Mouse (Mus musculus) embryo, embryonic 10 days (tissue): ENCODE results near the gene Limch1.

Experiments
- DNase-seq: peaks from one replicate; pipeline ENCODE4 v3.0.0-alpha.2; 2015; ENCODE audit warnings: low spot score

The Limch1 gene

GRCm38 (mm10) chr5:66745390-66745995, at the start of gene Limch1:
Gene Limch1, plus strand, starts transcription at chr5:66745827.
- DNase-seq, result peak; percentile 74

GRCm38 (mm10) chr5:66697119-66697518, 48.5 kb upstream of the Limch1 start:
- DNase-seq, result peak; percentile 87

- peak; percentile 56 for DNase-seq
Observed at GRCm38 (mm10) chr5:66699911-66700310, 45.7 kb upstream of the Limch1 start.

- DNase-seq, result no peak
Observed at GRCm38 (mm10) chr5:66701951-66702350, 43.7 kb upstream of the Limch1 start.

DNA sequence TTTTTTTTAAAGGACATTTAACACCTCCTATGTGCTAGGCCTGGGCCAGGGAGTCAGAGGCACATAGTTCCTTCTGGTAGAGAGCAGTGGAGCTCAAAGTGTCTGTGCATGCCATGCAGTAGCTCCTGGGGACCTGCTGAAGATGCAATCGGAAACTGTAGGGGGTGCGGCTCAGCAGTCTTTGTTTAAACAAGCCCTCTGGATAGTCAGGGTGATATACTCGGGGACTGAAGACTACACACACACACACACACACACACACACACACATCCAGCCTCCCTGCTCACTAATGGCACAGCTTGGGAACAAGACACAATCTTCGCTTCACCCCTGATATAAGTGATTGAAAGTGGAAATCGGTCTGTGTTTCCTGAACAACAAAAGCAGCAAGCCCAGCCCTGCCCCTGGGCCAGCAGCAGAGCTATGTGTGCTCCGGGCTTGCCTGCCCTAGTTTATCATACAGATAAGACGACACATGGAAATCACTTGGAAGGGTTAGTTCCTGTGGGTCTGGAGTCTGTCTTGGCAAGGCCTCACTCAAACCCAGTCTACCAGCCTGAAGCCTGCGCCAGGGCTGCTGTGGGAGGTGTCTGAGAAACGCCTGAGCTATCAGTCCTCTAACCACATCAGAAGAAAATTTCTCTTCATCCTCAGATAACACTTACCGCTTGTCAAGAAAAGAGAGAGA, 42.2 kb upstream of the Limch1 start:
- DNase-seq, result peak; percentile 38

GRCm38 (mm10) chr5:66707859-66708258, 37.8 kb upstream of the Limch1 start:
- no peak for DNase-seq

DNA sequence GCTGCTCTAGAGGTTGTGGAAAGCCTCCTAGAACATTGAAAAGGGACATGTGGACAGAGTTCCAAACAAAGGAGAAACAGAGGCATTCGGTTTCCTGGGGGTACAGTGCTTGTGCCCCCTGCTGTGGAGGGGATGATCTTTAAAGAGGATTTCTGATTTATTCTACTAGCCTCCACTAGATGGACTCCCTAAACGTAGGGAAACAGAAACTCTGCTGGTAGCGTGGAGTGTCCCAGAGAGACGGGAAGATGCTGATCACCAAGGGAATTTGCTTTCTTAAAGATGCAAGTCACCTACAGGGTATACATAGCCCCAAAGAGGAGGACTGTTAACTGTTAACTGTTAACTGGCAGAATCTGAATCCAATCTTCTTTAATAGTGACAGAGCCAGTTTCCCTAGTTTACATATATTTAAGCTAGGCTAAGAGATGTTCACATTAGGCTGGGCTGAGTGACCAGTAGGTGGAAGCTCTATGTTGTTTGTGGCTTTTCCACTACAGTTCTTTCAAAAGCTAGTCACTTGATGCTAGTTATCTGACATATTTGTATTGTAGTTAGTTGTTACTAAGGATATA, 35.1 kb upstream of the Limch1 start:
- DNase-seq, result peak; percentile 64

- no peak for DNase-seq
Observed at GRCm38 (mm10) chr5:66712801-66713200, 32.8 kb upstream of the Limch1 start.

DNA sequence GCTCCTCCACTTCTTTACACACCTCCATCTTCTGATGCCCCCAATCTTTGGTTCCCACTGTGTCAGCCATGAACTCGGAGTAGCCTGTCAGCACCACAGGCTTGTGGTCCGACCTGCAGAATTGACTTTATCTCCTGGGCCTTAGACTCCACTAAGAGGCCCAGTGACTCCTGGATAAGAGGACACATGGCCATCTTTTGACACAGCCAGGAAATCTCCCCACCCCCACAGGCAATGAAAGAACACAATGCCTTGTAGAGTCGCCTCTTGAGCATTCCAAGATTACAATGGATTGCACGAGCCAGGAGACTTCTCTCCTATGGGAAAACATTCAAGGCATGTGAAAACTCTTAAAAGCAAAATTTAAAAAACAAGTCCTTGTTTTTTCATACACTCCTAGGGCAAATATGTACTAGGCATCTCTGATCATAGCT, 30.1 kb upstream of the Limch1 start:
- DNase-seq, result no peak

DNA sequence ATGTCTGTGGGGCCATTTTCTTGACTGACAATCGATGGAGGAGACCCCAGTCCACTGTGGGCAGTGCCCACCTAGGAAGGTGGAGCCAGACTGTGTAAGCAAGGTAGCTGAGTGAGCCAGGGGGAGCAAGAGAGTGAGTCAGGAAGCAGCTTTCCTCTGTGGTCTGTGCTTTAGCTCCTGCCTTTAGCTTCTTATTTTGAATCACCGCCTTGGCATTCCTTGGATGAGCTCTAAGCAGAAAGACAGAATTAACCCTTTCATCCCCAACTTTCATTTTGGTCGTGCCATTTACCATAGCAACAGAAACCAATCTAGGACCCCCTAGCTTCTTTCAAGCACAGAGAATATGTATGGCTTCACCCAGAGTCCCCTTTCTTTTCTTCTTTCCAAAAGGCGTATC, 27.7 kb upstream of the Limch1 start:
- no peak for DNase-seq

GRCm38 (mm10) chr5:66718413-66718812, 27.2 kb upstream of the Limch1 start:
- DNase-seq, result no peak

DNA sequence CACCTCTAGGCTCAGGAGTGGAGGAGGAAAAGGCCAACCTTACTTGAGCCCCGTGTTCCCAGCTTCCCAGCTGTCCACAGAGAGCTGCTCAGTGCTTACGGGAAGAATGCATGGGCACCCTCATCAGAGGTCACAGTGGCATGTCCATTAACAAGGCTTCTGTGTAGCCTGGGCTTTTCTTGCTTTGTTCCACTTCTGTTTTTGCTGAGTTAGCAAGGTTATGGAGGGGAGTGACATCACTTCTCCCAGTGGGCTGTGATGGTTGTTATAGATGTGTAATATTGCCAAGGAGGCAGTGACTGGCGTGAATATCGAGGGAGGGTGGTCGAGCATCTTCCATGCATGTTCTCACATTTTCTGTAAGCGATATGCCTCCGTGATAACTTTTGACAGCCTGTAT, 26.7 kb upstream of the Limch1 start:
- DNase-seq, result no peak

DNA sequence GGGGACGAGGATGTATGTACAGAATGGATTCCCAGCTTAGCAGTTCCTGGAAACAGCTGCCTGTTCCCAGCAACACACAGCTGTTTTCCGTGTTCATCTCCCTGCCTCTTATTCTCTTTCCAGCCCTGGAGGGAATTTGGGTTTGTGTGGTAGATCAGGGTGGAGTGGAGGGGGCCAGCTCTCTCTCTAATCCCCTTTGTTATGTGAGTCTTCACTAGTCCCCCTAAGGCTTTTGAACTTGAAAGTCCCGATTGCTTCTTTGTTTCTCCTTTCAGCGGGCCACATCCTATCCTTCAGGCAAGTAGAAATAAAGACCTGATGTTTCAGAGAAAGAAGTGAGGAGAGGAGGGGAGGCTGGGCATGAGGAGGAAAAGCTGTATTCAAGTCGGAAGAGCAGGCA, 24.7 kb upstream of the Limch1 start:
- no peak for DNase-seq

DNA sequence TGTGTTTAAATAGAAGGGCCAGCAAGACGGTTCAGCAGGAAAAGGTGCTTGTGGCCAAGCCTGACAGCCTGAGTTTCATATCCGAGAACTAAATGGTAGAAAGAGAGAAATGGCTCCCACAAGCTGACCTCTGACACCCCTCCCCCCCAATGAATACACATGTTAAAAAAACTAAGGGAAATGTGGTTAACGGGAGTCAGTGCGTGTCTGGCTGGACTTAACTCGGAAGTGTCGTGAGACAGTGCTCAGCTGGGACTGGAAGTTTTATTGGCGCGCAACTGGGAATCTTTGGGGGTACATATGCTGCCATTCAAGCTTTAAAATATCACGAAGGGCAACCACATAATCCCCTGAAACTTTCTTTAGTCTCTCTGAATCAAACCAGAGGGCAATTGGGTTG, 23.0 kb upstream of the Limch1 start:
- DNase-seq, result no peak

DNA sequence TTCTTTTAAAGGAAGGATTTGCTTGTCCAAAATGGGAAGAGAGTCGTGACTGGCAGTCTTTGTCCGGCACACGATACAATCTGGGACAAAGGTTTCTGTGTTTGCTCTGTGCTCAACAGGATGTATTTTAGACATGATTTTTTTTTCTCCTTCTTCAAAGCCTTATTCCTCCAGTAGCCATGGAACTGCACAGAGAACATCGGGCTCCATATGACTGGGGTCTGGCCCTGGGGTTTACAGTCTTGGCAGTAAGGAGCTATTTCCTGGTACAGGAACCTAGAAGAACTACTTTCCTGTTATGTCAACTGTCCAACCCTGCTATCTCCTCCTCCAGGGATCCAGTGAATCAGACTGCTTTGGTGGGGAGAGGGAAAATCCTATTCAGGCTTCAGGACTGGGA, 22.6 kb upstream of the Limch1 start:
- DNase-seq, result no peak

DNA sequence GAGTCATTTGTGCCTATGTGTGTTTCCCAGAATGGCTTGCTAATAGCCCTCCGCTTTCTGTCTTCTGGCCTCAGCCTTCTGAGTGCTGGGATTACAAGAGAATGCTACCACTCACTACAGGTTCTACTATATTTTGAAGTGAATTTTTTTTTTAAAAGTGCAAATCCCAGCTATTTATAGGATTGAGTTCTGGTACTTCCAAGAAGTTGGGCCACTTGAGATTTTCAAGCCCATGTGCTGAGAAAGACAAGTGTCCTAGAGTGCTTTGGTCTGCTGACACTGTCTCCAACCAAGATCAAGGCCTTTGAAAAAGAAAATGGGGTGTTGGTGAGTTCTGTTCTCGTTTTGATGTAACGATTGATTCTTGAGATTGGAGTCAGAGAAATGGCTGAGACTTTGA, 22.0 kb upstream of the Limch1 start:
- DNase-seq, result no peak

DNA sequence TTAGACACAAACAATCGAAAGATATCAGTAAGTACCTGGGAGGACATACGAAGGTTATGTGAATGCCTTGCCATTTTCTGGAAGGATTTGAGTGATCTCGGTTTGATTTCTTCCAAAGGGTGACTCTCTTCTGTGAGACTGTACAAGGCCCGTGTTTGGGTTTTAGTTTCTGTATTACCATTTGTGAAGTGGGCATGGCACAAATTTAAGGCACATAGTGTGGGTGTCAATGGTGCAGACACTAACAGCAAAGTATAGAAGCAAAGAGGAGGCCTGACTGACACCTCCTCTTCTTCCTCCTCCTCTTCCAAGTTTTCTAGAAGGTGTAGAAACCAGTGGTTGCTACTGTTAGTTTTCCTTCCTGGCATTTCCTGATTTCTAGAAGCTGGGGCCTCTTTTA, 16.3 kb upstream of the Limch1 start:
- DNase-seq, result no peak

- DNase-seq, result peak; percentile 90
Observed at GRCm38 (mm10) chr5:66730621-66731301, 14.9 kb upstream of the Limch1 start.

GRCm38 (mm10) chr5:66731302-66731697, 14.3 kb upstream of the Limch1 start:
- no peak for DNase-seq

- no peak for DNase-seq
Observed at GRCm38 (mm10) chr5:66733556-66733955, 12.1 kb upstream of the Limch1 start.

DNA sequence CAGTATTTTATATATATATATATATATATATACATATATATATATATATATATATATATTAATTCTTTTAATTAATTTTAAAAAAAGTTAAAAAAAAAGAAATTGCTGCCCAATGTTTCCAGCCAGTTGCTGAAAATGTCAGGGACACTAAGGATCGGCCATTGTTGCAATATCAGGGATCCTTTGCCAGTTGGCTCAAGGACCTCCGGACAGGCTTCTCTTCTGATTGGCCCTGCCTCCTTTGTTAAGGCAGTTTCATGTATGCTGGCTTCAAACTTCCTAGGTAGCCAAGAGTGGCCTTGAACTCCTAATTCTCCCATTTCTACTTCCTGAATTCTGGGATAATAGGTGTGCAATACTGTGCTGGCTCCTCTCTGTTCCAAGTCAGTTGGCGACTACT, 6.3 kb upstream of the Limch1 start:
- no peak for DNase-seq

- DNase-seq, result peak; percentile 73
Observed at GRCm38 (mm10) chr5:66745996-66746681, 512 bp downstream of the Limch1 start.
